Mouse (Mus musculus) neural tube, embryonic 11.5 days (tissue): Measurements from ENCODE around the gene Gm266. TPM values are rescaled to one million over a fixed set of nuclear protein-coding genes. Genes with fewer than 3 reads are reported as not detected.
A peak's percentile ranks its signal among the peaks of the same experiment; 100 is the strongest.

ENCODE experiments used
- ATAC-seq: fragments of 200-750 bp; cut with Nextera tagmentation; 2 replicates; pipeline ENCODE4 v1.8.0; 2017; ENCODE audit warnings: moderate number of reproducible peaks, mild to moderate bottlenecking, moderate TSS enrichment, moderate library complexity; ENCODE audit not compliant: insufficient read depth, low FRiP score, low TSS enrichment
- DNase-seq: peaks from one replicate; pipeline ENCODE4 v3.0.0-alpha.2; 2015; ENCODE audit warnings: low spot score
- H3K27ac ChIP-seq: fragments of 300-500 bp; sonication (generic); 2 replicates; pipeline ENCODE4 v1.5.1; 2014; ENCODE audit warnings: low read depth, mild to moderate bottlenecking, low read length
- H3K27me3 ChIP-seq: fragments of 300-500 bp; sonication (generic); 2 replicates; pipeline ENCODE4 v1.6.1; 2014; ENCODE audit warnings: mild to moderate bottlenecking, low read length, mixed read lengths; ENCODE audit not compliant: control insufficient read depth, insufficient read depth
- H3K36me3 ChIP-seq: fragments of 300-500 bp; sonication (generic); 2 replicates; pipeline ENCODE4 v1.6.1; 2014; ENCODE audit warnings: mild to moderate bottlenecking, low read length, moderate library complexity, mixed read lengths; ENCODE audit not compliant: control insufficient read depth, insufficient read depth
- H3K4me1 ChIP-seq: fragments of 300-500 bp; sonication (generic); 2 replicates; pipeline ENCODE4 v1.6.1; 2014; ENCODE audit warnings: low read length, mixed read lengths; ENCODE audit not compliant: control insufficient read depth, insufficient read depth
- H3K4me2 ChIP-seq: fragments of 300-500 bp; sonication (generic); 2 replicates; pipeline ENCODE4 v1.6.1; 2014; ENCODE audit warnings: low read depth, mild to moderate bottlenecking, moderate library complexity
- H3K4me3 ChIP-seq: fragments of 300-500 bp; sonication (generic); 2 replicates; pipeline ENCODE4 v1.5.1; 2014; ENCODE audit warnings: low read depth, low read length
- H3K9ac ChIP-seq: fragments of 300-500 bp; sonication (generic); 2 replicates; pipeline ENCODE4 v1.6.1; 2014; ENCODE audit warnings: mild to moderate bottlenecking, low read length
- H3K9me3 ChIP-seq: fragments of 300-500 bp; sonication (generic); 2 replicates; pipeline ENCODE4 v1.6.1; 2016; ENCODE audit warnings: low read length; ENCODE audit not compliant: control insufficient read depth
- WGBS: fragments of 180-500 bp; shearing (Covaris S2); extraction: QIAGEN DNeasy Blood & Tissue Kit; methylation state at CpG from one replicate; pipeline ENCODE4 v1.1.7; 2014; 5-methylcytosine and 5-hydroxymethylcytosine counted together
- polyA plus RNA-seq: library from polyadenylated mRNA; unstranded; fragments of >200 nt; fragmentation: Nextera tagmentation; extraction: Ambion mirVana; gene quantifications from 2 replicates; pipeline ENCODE4 v1.2.1, GENCODE M21; 2014

The Gm266 gene
- polyA plus RNA-seq, 1 experiment from 2014 or later = 5.3 TPM

GRCm38 (mm10) chr12:111455311-111455846 lies 30.2 kb downstream of the Gm266 start:
- H3K9ac ChIP-seq = no peak overlapping the region
- DNase-seq (no peak), ATAC-seq (no peak)
- WGBS = 74% methylated on average over 12 of the region's 12 CpGs
- no peaks in the 10 kb centered on the region for H3K9me3 ChIP-seq
- no peaks in the 10 kb centered on the region; the same call in 1 of the 2 replicates for H3K4me1 ChIP-seq
- H3K4me3 ChIP-seq = no peak overlapping the region
- no peak overlapping the region for H3K27ac ChIP-seq
- no peak overlapping the region for H3K4me2 ChIP-seq
- no peaks in the 10 kb centered on the region for H3K36me3 ChIP-seq
- peaks cover 19% of the 10 kb centered on the region for H3K27me3 ChIP-seq

GRCm38 (mm10) chr12:111454543-111455280 lies 30.9 kb downstream of the Gm266 start:
- WGBS = 70% methylated on average over 10 of the region's 10 CpGs
- Histone ChIP-seq H3K4me3 (no peak overlapping the region), H3K27ac (no peak overlapping the region), H3K36me3 (no peaks in the 10 kb centered on the region), H3K4me1 (no peaks in the 10 kb centered on the region; the same call in 1 of the 2 replicates), H3K27me3 (peaks cover 26% of the 10 kb centered on the region), H3K9ac (no peak overlapping the region), H3K4me2 (no peak overlapping the region), H3K9me3 (no peaks in the 10 kb centered on the region)
- no peak for ATAC-seq
- no peak for DNase-seq

- Histone ChIP-seq H3K4me3 (no peak overlapping the region), H3K36me3 (no peaks in the 10 kb centered on the region), H3K9me3 (no peaks in the 10 kb centered on the region), H3K27me3 (peaks cover 33% of the 10 kb centered on the region), H3K4me1 (no peaks in the 10 kb centered on the region; the same call in 1 of the 2 replicates), H3K9ac (peak overlapping the region; percentile 2; the same call in 1 of the 2 replicates), H3K27ac (no peak overlapping the region), H3K4me2 (no peak overlapping the region)
- ATAC-seq = no peak
- DNase-seq = no peak
- 48% methylated on average over 4 of the region's 4 CpGs for WGBS
Observed at GRCm38 (mm10) chr12:111454021-111454420, 31.6 kb downstream of the Gm266 start.

- no peaks in the 10 kb centered on the region; the same call in 1 of the 2 replicates for H3K4me1 ChIP-seq
- ATAC-seq = no peak
Observed at GRCm38 (mm10) chr12:111451561-111451960, 34.1 kb downstream of the Gm266 start.

GRCm38 (mm10) chr12:111450359-111450758 lies 35.3 kb downstream of the Gm266 start:
- Histone ChIP-seq H3K4me2 (no peak overlapping the region), H3K9me3 (no peaks in the 10 kb centered on the region), H3K9ac (no peak overlapping the region), H3K36me3 (no peaks in the 10 kb centered on the region), H3K27me3 (peaks cover 67% of the 10 kb centered on the region), H3K4me3 (no peak overlapping the region), H3K27ac (no peak overlapping the region), H3K4me1 (no peaks in the 10 kb centered on the region)
- no peak for ATAC-seq
- 52% methylated on average over 6 of the region's 6 CpGs for WGBS
- no peak for DNase-seq

More at GRCm38 (mm10) chr12:111451561-111451960, 34.1 kb downstream of the Gm266 start:
- Histone ChIP-seq H3K36me3 (no peaks in the 10 kb centered on the region), H3K27me3 (peaks cover 55% of the 10 kb centered on the region), H3K4me2 (no peak overlapping the region), H3K9ac (no peak overlapping the region), H3K27ac (no peak overlapping the region), H3K9me3 (no peaks in the 10 kb centered on the region), H3K4me3 (no peak overlapping the region)
- DNase-seq = no peak
- WGBS = 83% methylated on average over 7 of the region's 7 CpGs

- ATAC-seq = no peak
- WGBS = 11% methylated on average over 14 of the region's 14 CpGs
- no peaks in the 10 kb centered on the region for H3K9me3 ChIP-seq
- no peak overlapping the region for H3K4me3 ChIP-seq
- H3K36me3 ChIP-seq = no peaks in the 10 kb centered on the region
- H3K4me2 ChIP-seq = no peak overlapping the region
- peaks cover 76% of the 10 kb centered on the region for H3K27me3 ChIP-seq
- H3K4me1 ChIP-seq = no peaks in the 10 kb centered on the region
- DNase-seq = no peak
- no peak overlapping the region for H3K9ac ChIP-seq
- no peak overlapping the region for H3K27ac ChIP-seq
Observed at GRCm38 (mm10) chr12:111448931-111449705, 36.5 kb downstream of the Gm266 start.

GRCm38 (mm10) chr12:111447898-111448760 lies 37.5 kb downstream of the Gm266 start:
- Histone ChIP-seq H3K4me3 (no peak overlapping the region), H3K4me1 (no peaks in the 10 kb centered on the region), H3K4me2 (no peak overlapping the region), H3K27me3 (peaks cover 86% of the 10 kb centered on the region), H3K27ac (no peak overlapping the region), H3K9ac (no peak overlapping the region), H3K36me3 (no peaks in the 10 kb centered on the region), H3K9me3 (no peaks in the 10 kb centered on the region)
- DNase-seq = no peak
- 10% methylated on average over 22 of the region's 22 CpGs for WGBS
- ATAC-seq = no peak

- Histone ChIP-seq H3K4me1 (peaks cover 6% of the 10 kb centered on the region; the same call in 1 of the 2 replicates), H3K27ac (no peak overlapping the region), H3K4me2 (no peak overlapping the region), H3K9ac (no peak overlapping the region), H3K9me3 (no peaks in the 10 kb centered on the region), H3K4me3 (0 out of 2 replicates have a peak overlapping the region, but pooled peaks have one; percentile 2), H3K36me3 (no peaks in the 10 kb centered on the region), H3K27me3 (peaks cover 93% of the 10 kb centered on the region)
- no peak for ATAC-seq
- 16% methylated on average over 9 of the region's 9 CpGs for WGBS
- no peak for DNase-seq
Observed at GRCm38 (mm10) chr12:111447350-111447749, 38.3 kb downstream of the Gm266 start.
